Mouse (Mus musculus) heart, postnatal 0 days (tissue): ENCODE results near the gene Trio.

Experiments
- CTCF ChIP-seq: IDR thresholded peaks from 2 replicates; pipeline ENCODE4 v1.5.1; 2016; ENCODE audit warnings: antibody characterized with exemption, control low read depth, low read depth
- EP300 ChIP-seq: IDR thresholded peaks from 2 replicates; pipeline ENCODE4 v1.6.1; 2016; ENCODE audit warnings: antibody characterized with exemption, low read depth

- TF ChIP-seq EP300 (no peak), CTCF (no peak)
Observed at GRCm38 (mm10) chr15:28060977-28061376, 35.3 kb upstream of the Trio start.
